Mouse (Mus musculus) spleen, postnatal 36 days (tissue): ENCODE results near the gene Farp1.
"Not testable (repeated sequence)": the region's sequence is repeated elsewhere in the genome, so short reads cannot be mapped to it uniquely, and the experiment has no call there.

Source experiments
- DNase-seq, 2 experiments: peaks; one replicate each; pipeline ENCODE4 v3.0.0; 2022; ENCODE audit warnings: low spot score in 2 of 2, mixed read lengths in 1 of 2

Farp1 gene

GRCm38 (mm10) chr14:121104760-121105329 lies 69.8 kb downstream of the Farp1 start:
- no peak for DNase-seq

- DNase-seq = no peak
Measured at GRCm38 (mm10) chr14:121106906-121107305, 71.9 kb downstream of the Farp1 start.

- no peak for DNase-seq
Measured at GRCm38 (mm10) chr14:121107707-121108285, 72.8 kb downstream of the Farp1 start.

- DNase-seq = no peak
Measured at GRCm38 (mm10) chr14:121108439-121109115, 73.6 kb downstream of the Farp1 start.

- DNase-seq = no peak
Measured at GRCm38 (mm10) chr14:121109116-121109504, 74.1 kb downstream of the Farp1 start.

- no peak for DNase-seq
Measured at GRCm38 (mm10) chr14:121110492-121111267, 75.7 kb downstream of the Farp1 start.

- no peak for DNase-seq
Measured at GRCm38 (mm10) chr14:121112061-121112460, 77.1 kb downstream of the Farp1 start.

GRCm38 (mm10) chr14:121113785-121114184 lies 78.8 kb downstream of the Farp1 start:
- DNase-seq = no peak

GRCm38 (mm10) chr14:121116696-121117095 lies 81.7 kb downstream of the Farp1 start:
- DNase-seq = no peak

- no peak for DNase-seq
Measured at GRCm38 (mm10) chr14:121118860-121119259, 83.9 kb downstream of the Farp1 start.

- no peak for DNase-seq
Measured at GRCm38 (mm10) chr14:121121664-121122063, 86.7 kb downstream of the Farp1 start.

- DNase-seq = no peak
Measured at GRCm38 (mm10) chr14:121122852-121123251, 87.9 kb downstream of the Farp1 start.

GRCm38 (mm10) chr14:121124409-121125010 lies 89.5 kb downstream of the Farp1 start:
- DNase-seq = no peak

GRCm38 (mm10) chr14:121125651-121126050 lies 90.7 kb downstream of the Farp1 start:
- DNase-seq = no peak

- no peak for DNase-seq
Measured at GRCm38 (mm10) chr14:121126291-121126690, 91.3 kb downstream of the Farp1 start.

- no peak for DNase-seq
Measured at GRCm38 (mm10) chr14:121128858-121129800, 94.1 kb downstream of the Farp1 start.

- DNase-seq = not testable (repeated sequence)
Measured at GRCm38 (mm10) chr14:121130351-121130750, 95.4 kb downstream of the Farp1 start.

- no peak for DNase-seq
Measured at GRCm38 (mm10) chr14:121134414-121134813, 99.4 kb downstream of the Farp1 start.

GRCm38 (mm10) chr14:121143831-121144455 lies 108.9 kb downstream of the Farp1 start:
- no peak for DNase-seq

GRCm38 (mm10) chr14:121144496-121144895 lies 109.5 kb downstream of the Farp1 start:
- DNase-seq = no peak
